Mouse (Mus musculus): ENCODE measurements around the gene Hs3st1.
"Not testable (repeated sequence)": the region's sequence is repeated elsewhere in the genome, so short reads cannot be mapped to it uniquely, and the experiment has no call there.

The Hs3st1 gene

DNA sequence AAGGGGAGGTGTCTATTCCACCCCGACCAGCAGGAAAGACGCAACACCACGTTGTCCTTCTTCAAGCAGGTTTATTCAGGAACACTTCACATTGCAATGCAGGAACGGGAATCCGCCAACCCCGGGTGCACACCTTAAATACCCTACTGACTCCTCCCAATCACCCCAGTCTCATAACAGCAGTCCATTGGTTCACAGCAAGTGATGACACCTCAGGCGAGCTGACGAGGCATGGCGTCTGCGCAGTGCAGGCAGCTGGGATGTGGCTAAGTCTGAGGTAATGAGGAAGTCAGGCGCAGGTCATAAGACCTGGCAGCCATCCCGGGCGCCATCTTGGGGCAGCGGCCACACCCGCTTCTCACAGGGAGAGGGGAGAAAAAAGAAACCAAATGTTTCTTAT, at the start of gene Hs3st1:
Gene Hs3st1 (minus strand): TSS at position 101 of the 400 bp plus-strand sequence.
- DNase-seq (ENCODE audit: extremely low spot score, low spot score), result not testable (repeated sequence)

- DNase-seq (ENCODE audit: extremely low spot score, low spot score), result no peak
These were observed 49.4 kb upstream of the Hs3st1 start for GRCm38 (mm10) chr5:39804663-39805062.

- DNase-seq (ENCODE audit: extremely low spot score, low spot score), result no peak
These were observed 48.7 kb upstream of the Hs3st1 start for GRCm38 (mm10) chr5:39803941-39804340.

- DNase-seq (ENCODE audit: extremely low spot score, low spot score), result no peak
These were observed 48.2 kb upstream of the Hs3st1 start for GRCm38 (mm10) chr5:39803457-39803856.

DNA sequence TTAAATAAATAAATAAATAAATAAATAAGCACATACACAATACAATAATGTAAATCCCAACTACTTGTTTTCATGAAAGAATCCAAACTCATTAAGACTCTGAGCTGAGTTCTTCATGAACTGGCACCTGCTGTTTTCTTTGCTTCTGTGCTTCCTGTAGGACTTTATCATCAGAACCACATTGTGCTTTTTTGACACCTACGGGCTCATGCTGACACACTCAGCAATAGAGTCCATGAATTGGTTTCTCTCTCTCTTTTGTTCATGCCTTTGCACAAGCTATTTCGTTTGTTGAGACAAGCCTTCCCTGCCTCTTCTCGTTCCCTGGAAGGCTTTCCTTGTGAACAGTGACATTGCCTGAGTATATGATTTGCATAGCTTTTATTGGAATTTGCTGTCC, 46.8 kb upstream of the Hs3st1 start:
- no peak for DNase-seq (ENCODE audit: extremely low spot score, low spot score)

- no peak for DNase-seq (ENCODE audit: extremely low spot score, low spot score)
These were observed 21.9 kb upstream of the Hs3st1 start for GRCm38 (mm10) chr5:39777094-39777710.

DNA sequence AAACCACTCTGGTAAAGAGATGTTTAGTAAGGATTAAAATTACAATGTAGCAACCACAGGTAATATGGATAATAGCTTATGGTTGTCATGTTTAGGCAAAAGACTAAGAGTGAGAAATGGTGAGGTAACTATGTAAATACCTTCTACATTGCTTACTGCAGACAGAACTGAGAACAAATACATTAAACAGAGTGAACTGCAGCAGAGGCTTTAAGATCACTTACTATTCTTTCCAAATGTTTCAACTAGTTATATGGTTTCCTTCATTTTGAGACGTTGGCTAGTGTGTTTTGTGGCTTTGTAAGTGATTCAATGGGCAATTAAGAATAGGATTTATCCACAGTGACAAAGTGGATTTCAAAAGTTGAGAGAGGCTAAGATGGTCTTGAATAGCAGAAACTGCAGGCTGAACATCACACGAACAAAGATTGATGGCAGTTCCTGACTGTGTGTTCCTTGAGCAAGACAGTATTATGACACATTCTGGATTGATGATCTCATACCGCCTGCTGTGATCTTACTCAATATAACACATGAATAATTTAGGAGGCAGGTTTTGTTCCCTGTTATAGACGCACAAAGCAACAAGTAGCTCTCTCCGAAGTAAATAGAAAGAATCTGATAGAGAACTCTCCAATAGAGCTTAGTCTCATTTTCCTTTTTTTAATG, 16.5 kb upstream of the Hs3st1 start:
- DNase-seq (ENCODE audit: extremely low spot score, low spot score), result no peak

DNA sequence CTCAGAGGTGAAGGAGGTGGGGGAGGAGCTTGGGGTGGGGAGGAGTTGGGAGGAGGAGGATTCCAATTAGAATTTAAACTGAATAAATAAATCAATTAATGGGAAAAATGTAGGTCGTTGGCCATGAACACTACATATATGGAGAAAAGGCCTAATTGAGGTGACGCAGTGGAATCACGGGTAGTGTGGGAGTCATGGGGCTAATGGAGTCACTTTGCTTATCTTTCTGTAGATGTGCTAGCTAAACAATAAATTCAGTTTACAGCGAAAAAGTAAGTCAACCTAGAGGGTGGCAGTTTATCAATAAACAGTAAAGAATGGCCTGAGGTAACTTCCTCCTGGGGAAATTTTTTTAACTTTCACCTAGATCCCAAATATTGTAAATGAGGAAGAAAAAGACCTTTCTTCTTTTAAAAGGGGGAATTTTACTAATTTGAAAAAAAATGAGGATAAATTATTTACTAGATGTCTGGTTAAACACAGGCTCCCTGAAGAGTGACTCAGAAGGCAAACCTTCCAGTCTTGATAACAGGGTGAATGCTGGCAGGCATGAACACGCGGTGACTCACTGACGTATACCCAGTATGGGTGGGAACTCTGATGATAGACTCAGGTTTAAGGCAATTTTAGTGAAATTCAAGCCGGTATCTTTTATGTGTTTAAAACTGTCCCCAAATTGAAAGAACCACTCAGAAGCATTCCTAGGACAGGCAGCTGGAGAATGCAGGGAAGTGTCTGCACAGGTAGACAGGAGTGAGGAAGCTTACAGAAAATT, 6.6 kb upstream of the Hs3st1 start:
- no peak for DNase-seq (ENCODE audit: extremely low spot score, low spot score)

- no peak for DNase-seq (ENCODE audit: extremely low spot score, low spot score)
These were observed 3.7 kb upstream of the Hs3st1 start for GRCm38 (mm10) chr5:39758890-39759475.

DNA sequence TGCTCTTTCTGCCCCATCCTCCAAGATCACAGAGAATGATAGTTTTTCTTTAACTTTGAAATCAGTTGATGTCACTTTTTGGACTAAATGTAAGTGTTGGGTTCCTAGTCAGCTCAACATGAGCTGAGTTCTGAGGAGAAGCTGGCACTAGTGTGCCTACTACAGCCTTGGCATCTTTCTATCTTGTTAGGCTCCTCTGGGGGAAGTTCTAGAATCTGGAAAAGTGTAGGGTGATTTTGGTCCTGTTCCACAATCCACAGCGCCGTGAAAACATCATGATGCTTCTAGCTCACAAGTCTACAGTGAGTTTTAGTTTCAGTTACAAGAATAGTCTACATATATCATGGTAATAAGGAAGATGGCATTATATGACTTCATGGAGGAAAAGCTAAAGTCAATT, 18.4 kb downstream of the Hs3st1 start:
- DNase-seq (ENCODE audit: extremely low spot score, low spot score), result no peak

DNA sequence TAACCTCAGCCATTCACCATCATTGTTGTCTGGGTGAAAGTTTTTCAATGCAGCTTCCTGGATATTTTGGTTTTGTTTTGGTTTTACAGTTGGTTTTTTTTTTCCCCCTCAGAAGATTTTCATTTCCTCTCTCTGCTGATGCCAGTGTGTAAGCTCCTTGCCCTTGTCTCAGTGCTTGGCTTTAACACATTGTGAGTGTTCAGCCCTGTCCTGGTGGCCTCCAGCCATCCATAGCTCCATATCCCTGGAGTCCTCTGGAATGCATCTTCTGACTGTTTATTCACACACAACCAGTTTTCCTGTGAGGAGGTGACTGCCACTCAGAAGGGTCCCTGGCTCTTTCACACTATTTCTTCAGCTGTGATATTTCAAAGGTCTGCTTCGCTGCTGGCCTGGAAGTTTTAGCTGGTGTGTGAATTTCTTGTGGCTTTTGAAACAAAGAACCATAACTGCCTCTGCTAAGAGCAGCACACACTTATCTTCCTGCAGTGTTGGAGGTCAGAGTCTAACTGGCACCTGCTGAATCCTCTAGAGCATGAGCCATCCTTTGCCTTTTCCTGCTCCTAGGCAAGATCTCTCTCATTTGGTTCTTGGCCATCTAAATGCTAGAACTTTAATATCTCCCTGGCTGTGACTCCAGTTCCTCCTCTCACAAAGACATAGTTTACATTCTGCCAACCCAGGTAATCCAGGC, 21.4 kb downstream of the Hs3st1 start:
- DNase-seq (ENCODE audit: extremely low spot score, low spot score), result no peak

DNA sequence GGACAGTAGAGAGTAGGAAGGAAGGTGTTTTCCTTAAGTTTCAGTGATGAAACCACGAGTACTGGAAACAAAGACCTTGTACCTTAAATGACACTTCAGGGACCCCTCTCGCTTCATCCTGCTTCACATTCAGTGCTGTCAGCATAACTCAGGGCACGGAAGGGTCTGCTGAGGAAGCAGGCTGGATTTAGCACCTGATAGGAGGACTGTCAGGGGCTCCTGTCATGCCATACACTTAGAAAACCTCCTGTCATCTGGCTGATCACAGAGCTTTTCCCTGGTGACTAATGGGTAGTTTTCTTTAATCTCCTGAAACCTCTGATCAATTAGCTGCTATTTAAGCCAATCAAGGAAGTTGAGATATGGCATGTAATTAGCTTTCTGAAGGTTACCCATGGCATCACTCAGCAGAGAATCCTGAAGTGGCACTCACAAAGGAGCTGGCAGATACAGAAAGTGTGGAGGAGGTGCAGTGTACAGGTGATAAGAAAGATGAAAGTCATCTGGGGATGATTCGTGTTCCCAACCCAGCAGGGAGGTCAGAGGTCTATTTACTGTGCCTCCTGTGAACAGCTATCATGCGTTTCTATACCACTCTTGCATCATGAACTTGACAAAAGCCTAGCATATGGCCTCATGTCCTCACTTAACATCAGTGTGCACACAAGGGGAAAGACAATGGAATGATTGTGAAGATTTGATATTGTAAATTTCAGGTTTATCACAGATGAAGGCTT, 22.1 kb downstream of the Hs3st1 start:
- no peak for DNase-seq (ENCODE audit: extremely low spot score, low spot score)

- no peak for DNase-seq (ENCODE audit: extremely low spot score, low spot score)
These were observed 39.4 kb downstream of the Hs3st1 start for GRCm38 (mm10) chr5:39715694-39716550.

DNA sequence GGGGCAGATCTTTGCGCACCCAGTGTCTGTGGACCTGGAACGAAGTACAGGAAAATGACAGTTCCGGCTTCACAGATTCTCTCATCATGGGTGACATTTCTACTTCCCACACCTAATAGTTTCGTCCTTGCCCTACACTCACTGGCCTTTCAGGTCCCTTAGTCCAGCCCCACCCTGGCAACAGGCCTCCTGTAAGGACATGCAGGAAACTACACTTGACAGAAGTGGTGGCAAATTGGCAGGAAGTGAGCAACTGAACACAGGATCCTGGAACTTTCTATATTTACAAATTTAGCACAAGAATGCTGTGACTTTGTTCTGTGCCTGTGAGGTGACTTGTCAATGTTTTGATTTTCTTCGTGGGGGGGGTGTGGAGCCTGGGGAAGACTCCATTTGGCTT, 40.1 kb downstream of the Hs3st1 start:
- no peak for DNase-seq (ENCODE audit: extremely low spot score, low spot score)

- no peak for DNase-seq (ENCODE audit: extremely low spot score, low spot score)
These were observed 49.7 kb downstream of the Hs3st1 start for GRCm38 (mm10) chr5:39705539-39705938.

GRCm38 (mm10) chr5:39660826-39661225, 94.4 kb downstream of the Hs3st1 start:
- no peak for DNase-seq (ENCODE audit: extremely low spot score, low spot score)

GRCm38 (mm10) chr5:39659417-39659816, 95.9 kb downstream of the Hs3st1 start:
- DNase-seq (ENCODE audit: extremely low spot score, low spot score), result no peak

GRCm38 (mm10) chr5:39644827-39645380, 110.4 kb downstream of the Hs3st1 start:
- no peak for DNase-seq (ENCODE audit: extremely low spot score, low spot score)
